Mouse (Mus musculus): ENCODE data around the gene Mta3. TPM values are rescaled to one million over a fixed set of nuclear protein-coding genes. Genes with fewer than 3 reads are reported as not detected.

Gene Mta3
- polyA plus RNA-seq, 1 experiment = 40.1 TPM

DNA sequence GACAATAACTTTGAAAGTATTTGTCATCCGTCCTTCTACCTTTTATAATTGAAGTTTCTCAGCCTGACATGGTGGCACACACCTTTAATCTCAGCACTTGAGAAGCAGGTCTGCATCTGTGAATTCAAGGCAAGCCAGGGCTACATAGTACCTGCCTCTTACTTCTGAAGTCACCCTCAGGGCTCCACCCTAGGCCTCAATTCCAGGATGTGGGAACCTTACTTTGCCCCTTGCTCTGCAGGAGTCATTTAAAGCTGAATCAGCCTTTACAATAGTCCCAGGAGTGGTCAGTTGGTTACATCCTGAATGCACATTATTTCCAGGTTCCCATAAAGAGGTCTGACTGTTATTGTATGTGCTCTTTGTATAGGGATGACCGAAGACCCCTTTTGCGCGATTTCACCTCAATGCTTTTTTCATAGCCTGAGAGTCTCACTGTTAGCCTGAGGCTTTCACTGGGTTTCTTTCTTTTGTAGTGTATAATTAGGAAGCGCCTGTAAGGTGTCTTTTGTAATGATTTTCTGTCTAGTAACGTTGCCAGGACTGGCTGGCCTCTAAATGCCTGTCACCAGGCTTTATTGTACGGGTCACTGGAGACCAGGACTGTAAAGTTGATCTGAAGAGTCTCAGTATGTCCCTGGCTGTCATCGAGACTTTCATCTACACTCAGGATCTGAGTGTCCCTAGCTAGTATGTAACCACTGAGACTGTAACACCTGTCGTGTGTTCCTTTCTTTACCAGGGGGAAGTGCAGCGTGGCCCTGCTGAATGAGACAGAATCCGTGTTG lies 47.3 kb downstream of the Mta3 start:
- Histone ChIP-seq H3K4me1 (ENCODE audit: control insufficient read depth, insufficient read depth, insufficient read length, low read length) (no peaks in the 10 kb centered on the region), H3K36me3 (ENCODE audit: control insufficient read depth, insufficient read depth, low read length) (peaks cover 33% of the 10 kb centered on the region), H3K4me3 (ENCODE audit: low read depth, low read length) (no peak overlapping the region), H3K27ac (ENCODE audit: insufficient read depth, low read depth, low read length) (no peak overlapping the region), H3K27me3 (ENCODE audit: control insufficient read depth, insufficient read depth, low read length) (no peaks in the 10 kb centered on the region)
- TF ChIP-seq CTCF (IDR thresholded peaks at IDR 0.05; ENCODE audit: extremely low read depth, insufficient read length, insufficient replicate concordance, low read depth, low read length) (no peak), POLR2A (IDR thresholded peaks at IDR 0.05; ENCODE audit: low read depth, low read length) (no peak)
- 93% methylated on average over 11 of the region's 11 CpGs for WGBS

- H3K27me3 ChIP-seq (ENCODE audit: control insufficient read depth, insufficient read depth, low read length) = no peaks in the 10 kb centered on the region
Measured at GRCm38 (mm10) chr17:83758096-83758495, 52.1 kb downstream of the Mta3 start.

DNA sequence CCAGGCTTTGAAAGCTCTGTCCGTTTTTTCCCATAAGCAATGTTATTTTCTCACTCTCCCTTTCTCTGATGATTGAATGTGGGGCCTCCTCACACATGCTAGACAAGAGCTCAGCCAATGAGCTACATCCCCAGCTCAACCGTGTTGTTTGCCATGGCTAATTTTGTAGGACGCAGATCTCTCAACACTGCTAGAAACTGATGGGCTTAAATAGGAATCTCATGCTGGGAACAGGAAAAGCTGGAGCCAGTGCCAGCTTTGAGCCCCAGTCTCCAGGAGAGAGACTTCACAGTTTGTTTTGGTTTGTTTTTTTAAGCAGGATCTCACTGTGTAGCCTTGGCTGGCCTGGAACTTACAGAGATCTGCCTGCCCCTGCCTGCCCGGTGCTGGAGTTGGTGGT lies 53.6 kb downstream of the Mta3 start:
- no peak overlapping the region for H3K4me3 ChIP-seq (ENCODE audit: low read depth, low read length)
- WGBS = 50% methylated on average over 4 of the region's 4 CpGs
- no peaks in the 10 kb centered on the region for H3K4me1 ChIP-seq (ENCODE audit: control insufficient read depth, insufficient read depth, insufficient read length, low read length)
- H3K36me3 ChIP-seq (ENCODE audit: control insufficient read depth, insufficient read depth, low read length) = peaks cover 39% of the 10 kb centered on the region
- H3K27ac ChIP-seq (ENCODE audit: insufficient read depth, low read depth, low read length) = no peak overlapping the region
- no peak for TF ChIP-seq POLR2A (IDR thresholded peaks at IDR 0.05; ENCODE audit: low read depth, low read length)
- no peak for TF ChIP-seq CTCF (IDR thresholded peaks at IDR 0.05; ENCODE audit: extremely low read depth, insufficient read length, insufficient replicate concordance, low read depth, low read length)
- H3K27me3 ChIP-seq (ENCODE audit: control insufficient read depth, insufficient read depth, low read length) = no peaks in the 10 kb centered on the region

More at GRCm38 (mm10) chr17:83758096-83758495, 52.1 kb downstream of the Mta3 start:
- WGBS = 81% methylated on average over 10 of the region's 10 CpGs
- no peak for TF ChIP-seq CTCF (IDR thresholded peaks at IDR 0.05; ENCODE audit: extremely low read depth, insufficient read length, insufficient replicate concordance, low read depth, low read length)
- TF ChIP-seq POLR2A (IDR thresholded peaks at IDR 0.05; ENCODE audit: low read depth, low read length) = no peak
- Histone ChIP-seq H3K27ac (ENCODE audit: insufficient read depth, low read depth, low read length) (no peak overlapping the region), H3K4me3 (ENCODE audit: low read depth, low read length) (no peak overlapping the region), H3K4me1 (ENCODE audit: control insufficient read depth, insufficient read depth, insufficient read length, low read length) (no peaks in the 10 kb centered on the region), H3K36me3 (ENCODE audit: control insufficient read depth, insufficient read depth, low read length) (peaks cover 42% of the 10 kb centered on the region)

GRCm38 (mm10) chr17:83764538-83764937 lies 58.6 kb downstream of the Mta3 start:
- WGBS = 77% methylated on average over 4 of the region's 4 CpGs

DNA sequence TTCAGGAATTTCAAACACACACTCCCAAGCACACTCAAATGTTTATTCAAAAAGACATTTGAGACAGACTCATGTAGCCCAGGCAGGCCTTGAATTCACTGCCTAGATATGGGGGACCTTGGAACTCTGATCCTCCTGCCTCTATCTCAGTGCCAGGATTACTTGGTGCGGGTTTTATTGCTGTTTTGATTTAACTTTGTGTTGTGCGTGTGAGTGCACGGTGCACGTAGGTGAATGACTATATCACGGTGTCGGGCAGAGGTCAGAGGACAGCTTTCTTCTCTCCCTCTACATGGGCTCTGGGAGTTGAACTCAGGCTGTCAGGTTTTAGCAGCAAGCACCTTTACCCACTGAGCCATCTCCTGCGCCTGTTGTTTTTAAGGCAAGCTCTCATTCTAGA lies 61.1 kb downstream of the Mta3 start:
- WGBS = 50% methylated on average over 7 of the region's 7 CpGs
- peaks cover 2% of the 10 kb centered on the region for H3K4me1 ChIP-seq (ENCODE audit: control insufficient read depth, insufficient read depth, insufficient read length, low read length)
- peaks cover 34% of the 10 kb centered on the region for H3K36me3 ChIP-seq (ENCODE audit: control insufficient read depth, insufficient read depth, low read length)
- no peak overlapping the region for H3K4me3 ChIP-seq (ENCODE audit: low read depth, low read length)
- TF ChIP-seq CTCF (IDR thresholded peaks at IDR 0.05; ENCODE audit: extremely low read depth, insufficient read length, insufficient replicate concordance, low read depth, low read length) (no peak), POLR2A (IDR thresholded peaks at IDR 0.05; ENCODE audit: low read depth, low read length) (no peak)
- peak overlapping the region; percentile 53; the same call in 1 of the 2 replicates for H3K27ac ChIP-seq (ENCODE audit: insufficient read depth, low read depth, low read length)
- H3K27me3 ChIP-seq (ENCODE audit: control insufficient read depth, insufficient read depth, low read length) = no peaks in the 10 kb centered on the region

More at GRCm38 (mm10) chr17:83764538-83764937, 58.6 kb downstream of the Mta3 start:
- H3K4me1 ChIP-seq (ENCODE audit: control insufficient read depth, insufficient read depth, insufficient read length, low read length) = peaks cover 2% of the 10 kb centered on the region
- TF ChIP-seq CTCF (IDR thresholded peaks at IDR 0.05; ENCODE audit: extremely low read depth, insufficient read length, insufficient replicate concordance, low read depth, low read length) = no peak
- TF ChIP-seq POLR2A (IDR thresholded peaks at IDR 0.05; ENCODE audit: low read depth, low read length) = no peak
- peaks cover 33% of the 10 kb centered on the region for H3K36me3 ChIP-seq (ENCODE audit: control insufficient read depth, insufficient read depth, low read length)
- H3K27ac ChIP-seq (ENCODE audit: insufficient read depth, low read depth, low read length) = no peak overlapping the region
- H3K4me3 ChIP-seq (ENCODE audit: low read depth, low read length) = no peak overlapping the region
- H3K27me3 ChIP-seq (ENCODE audit: control insufficient read depth, insufficient read depth, low read length) = no peaks in the 10 kb centered on the region

- peaks cover 2% of the 10 kb centered on the region for H3K4me1 ChIP-seq (ENCODE audit: control insufficient read depth, insufficient read depth, insufficient read length, low read length)
- 90% methylated on average over 10 of the region's 10 CpGs for WGBS
- TF ChIP-seq POLR2A (IDR thresholded peaks at IDR 0.05; ENCODE audit: low read depth, low read length) (no peak), CTCF (IDR thresholded peaks at IDR 0.05; ENCODE audit: extremely low read depth, insufficient read length, insufficient replicate concordance, low read depth, low read length) (no peak)
- no peak overlapping the region for H3K27ac ChIP-seq (ENCODE audit: insufficient read depth, low read depth, low read length)
- no peaks in the 10 kb centered on the region for H3K27me3 ChIP-seq (ENCODE audit: control insufficient read depth, insufficient read depth, low read length)
- no peak overlapping the region for H3K4me3 ChIP-seq (ENCODE audit: low read depth, low read length)
- peaks cover 27% of the 10 kb centered on the region for H3K36me3 ChIP-seq (ENCODE audit: control insufficient read depth, insufficient read depth, low read length)
Measured at GRCm38 (mm10) chr17:83768309-83768708, 62.3 kb downstream of the Mta3 start.

GRCm38 (mm10) chr17:83770371-83770770 lies 64.4 kb downstream of the Mta3 start:
- peaks cover 2% of the 10 kb centered on the region for H3K4me1 ChIP-seq (ENCODE audit: control insufficient read depth, insufficient read depth, insufficient read length, low read length)
- H3K36me3 ChIP-seq (ENCODE audit: control insufficient read depth, insufficient read depth, low read length) = peaks cover 19% of the 10 kb centered on the region
- no peak overlapping the region for H3K27ac ChIP-seq (ENCODE audit: insufficient read depth, low read depth, low read length)
- H3K27me3 ChIP-seq (ENCODE audit: control insufficient read depth, insufficient read depth, low read length) = no peaks in the 10 kb centered on the region
- TF ChIP-seq POLR2A (IDR thresholded peaks at IDR 0.05; ENCODE audit: low read depth, low read length) (no peak), CTCF (IDR thresholded peaks at IDR 0.05; ENCODE audit: extremely low read depth, insufficient read length, insufficient replicate concordance, low read depth, low read length) (no peak)
- 78% methylated on average over 6 of the region's 6 CpGs for WGBS
- H3K4me3 ChIP-seq (ENCODE audit: low read depth, low read length) = no peak overlapping the region
